ENCODE assay signal across 5 mouse cellular contexts in genomic region chr10:99615371-99615770, GRCm38 (mm10).
"Had no signal": no experiment of that assay in that cellular context is flagged by ENCODE, and none has a peak within 500 bp of the region (broad histone marks: within the 10 kb centered on the region; RNA-seq: fewer than 3 reads in every experiment).

No protein-coding gene starts in this region.

- H3K27me3 ChIP-seq: kidney, embryonic 15.5 days; liver, embryonic 13.5 days; midbrain, embryonic 12.5 days had no signal

- H3K9me3 ChIP-seq: kidney, embryonic 15.5 days; liver, embryonic 13.5 days; midbrain, embryonic 12.5 days had no signal

- H3K4me2 ChIP-seq: kidney, embryonic 15.5 days; liver, embryonic 13.5 days; midbrain, embryonic 12.5 days had no signal

- H3K9ac ChIP-seq: kidney, embryonic 15.5 days; liver, embryonic 13.5 days; midbrain, embryonic 12.5 days had no signal

- H3K27ac ChIP-seq: kidney, embryonic 15.5 days; liver, embryonic 13.5 days; midbrain, embryonic 12.5 days; stomach, postnatal 0 days had no signal

- H3K4me1 ChIP-seq: liver, embryonic 13.5 days; midbrain, embryonic 12.5 days had no signal

- H3K4me3 ChIP-seq: kidney, embryonic 15.5 days; liver, embryonic 13.5 days; midbrain, embryonic 12.5 days; myocyte had no signal

- H3K36me3 ChIP-seq: kidney, embryonic 15.5 days; liver, embryonic 13.5 days; midbrain, embryonic 12.5 days had no signal
